Mouse (Mus musculus) embryonic facial prominence, embryonic 15.5 days (tissue): ENCODE results near the gene Hip1. TPM values are rescaled to one million over a fixed set of nuclear protein-coding genes. Genes with fewer than 3 reads are reported as not detected.

Experiments used
- ATAC-seq: fragments of 200-750 bp; cut with Nextera tagmentation; 2 replicates; pipeline ENCODE4 v1.8.0; 2017; ENCODE audit warnings: low read depth, moderate TSS enrichment; ENCODE audit not compliant: insufficient number of reproducible peaks, low FRiP score, low TSS enrichment
- H3K27ac ChIP-seq: fragments of 300-500 bp; sonication (generic); replicated peaks from 2 replicates; pipeline ENCODE4 v1.5.1; 2015; ENCODE audit warnings: mild to moderate bottlenecking, inconsistent platforms
- H3K27me3 ChIP-seq: fragments of 300-500 bp; sonication (generic); 2 replicates; pipeline ENCODE4 v1.6.1; 2015; ENCODE audit warnings: inconsistent platforms
- H3K36me3 ChIP-seq: fragments of 300-500 bp; sonication (generic); 2 replicates; pipeline ENCODE4 v1.6.1; 2015; ENCODE audit warnings: mild to moderate bottlenecking, inconsistent platforms
- H3K4me1 ChIP-seq: fragments of 300-500 bp; sonication (generic); 2 replicates; pipeline ENCODE4 v1.6.1; 2015; ENCODE audit warnings: inconsistent platforms
- H3K4me2 ChIP-seq: fragments of 300-500 bp; sonication (generic); replicated peaks from 2 replicates; pipeline ENCODE4 v1.6.1; 2015; ENCODE audit warnings: mild to moderate bottlenecking, inconsistent platforms
- H3K4me3 ChIP-seq: fragments of 300-500 bp; sonication (generic); replicated peaks from 2 replicates; pipeline ENCODE4 v1.5.1; 2015; ENCODE audit warnings: mild to moderate bottlenecking, inconsistent platforms
- H3K9ac ChIP-seq: fragments of 300-500 bp; sonication (generic); 2 replicates; pipeline ENCODE4 v1.6.1; 2015; ENCODE audit warnings: inconsistent platforms
- H3K9me3 ChIP-seq: fragments of 300-500 bp; sonication (generic); replicated peaks from 2 replicates; pipeline ENCODE4 v1.6.1; 2016; ENCODE audit warnings: inconsistent platforms
- WGBS: fragments of 180-500 bp; shearing (Covaris S2); methylation state at CpG from one replicate; pipeline ENCODE4 v1.1.7; 2015; 5-methylcytosine and 5-hydroxymethylcytosine counted together
- polyA plus RNA-seq: library from polyadenylated mRNA; unstranded; fragments of >200 nt; fragmentation: Nextera tagmentation; extraction: Ambion mirVana; gene quantifications from 2 replicates; pipeline ENCODE4 v1.2.1, GENCODE M21; 2015

The Hip1 gene
- polyA plus RNA-seq = 32.0 and 35.6 TPM in 2 replicates

DNA sequence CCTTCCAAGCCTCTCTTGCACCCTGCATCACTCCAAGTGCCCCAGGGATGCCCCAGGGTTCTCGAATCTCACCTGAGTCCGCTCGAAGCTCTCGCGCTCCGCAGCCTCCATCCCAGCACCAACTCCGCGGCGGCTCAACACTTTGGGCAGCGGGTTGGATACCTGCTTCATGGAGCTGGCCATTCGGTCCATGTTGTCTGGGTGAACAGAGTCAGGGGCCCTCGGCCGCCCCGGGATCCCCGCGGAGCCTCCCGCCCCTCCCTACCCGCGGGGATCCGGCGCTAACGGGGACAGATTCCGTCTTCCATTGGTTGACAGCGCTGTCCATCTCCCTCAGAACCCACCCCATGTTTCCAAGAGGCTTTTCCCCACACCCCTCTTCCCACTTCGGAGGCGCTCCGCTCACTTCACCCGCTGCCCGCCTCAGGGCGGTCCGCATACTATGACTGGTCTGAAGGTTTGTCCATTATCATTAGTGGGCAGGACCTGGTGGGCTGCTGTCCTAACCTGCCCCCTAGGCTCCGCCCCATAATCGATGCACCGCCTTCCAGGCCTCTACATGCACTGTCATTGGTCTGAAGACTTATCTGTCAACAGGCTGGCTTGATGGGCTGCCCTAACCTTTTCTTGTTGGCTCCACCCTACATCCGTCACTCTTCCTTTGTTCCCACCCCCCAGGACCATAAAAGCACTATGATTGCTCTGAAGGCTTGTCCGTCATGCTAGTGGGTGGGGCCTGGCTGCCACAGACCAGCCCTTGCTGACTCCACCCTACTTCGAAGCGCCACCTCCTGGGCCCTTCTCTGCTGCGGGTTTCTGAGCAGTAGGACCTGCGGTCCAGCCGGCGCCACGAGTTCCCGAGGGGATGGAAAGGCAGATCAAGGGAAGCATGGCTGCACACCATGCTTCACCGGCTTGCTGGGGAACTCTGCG, at the start of gene Hip1:
Gene Hip1 (minus strand): TSS at position 256 of the 933 bp plus-strand sequence.
- peak; percentile 98 for ATAC-seq
- no peaks in the 10 kb centered on the region for H3K36me3 ChIP-seq
- no peaks in the 10 kb centered on the region for H3K27me3 ChIP-seq
- peak within 1 kb of the TSS; percentile 71 for H3K27ac ChIP-seq
- peak within 1 kb of the TSS; percentile 55 for H3K9ac ChIP-seq
- peak within 1 kb of the TSS; percentile 75 for H3K4me3 ChIP-seq
- under 1% methylated on average over 46 of the region's 46 CpGs for WGBS
- H3K4me1 ChIP-seq = peaks cover 9% of the 10 kb centered on the region
- H3K4me2 ChIP-seq = peak within 1 kb of the TSS; percentile 88
- H3K9me3 ChIP-seq = no peaks in the 10 kb centered on the region

DNA sequence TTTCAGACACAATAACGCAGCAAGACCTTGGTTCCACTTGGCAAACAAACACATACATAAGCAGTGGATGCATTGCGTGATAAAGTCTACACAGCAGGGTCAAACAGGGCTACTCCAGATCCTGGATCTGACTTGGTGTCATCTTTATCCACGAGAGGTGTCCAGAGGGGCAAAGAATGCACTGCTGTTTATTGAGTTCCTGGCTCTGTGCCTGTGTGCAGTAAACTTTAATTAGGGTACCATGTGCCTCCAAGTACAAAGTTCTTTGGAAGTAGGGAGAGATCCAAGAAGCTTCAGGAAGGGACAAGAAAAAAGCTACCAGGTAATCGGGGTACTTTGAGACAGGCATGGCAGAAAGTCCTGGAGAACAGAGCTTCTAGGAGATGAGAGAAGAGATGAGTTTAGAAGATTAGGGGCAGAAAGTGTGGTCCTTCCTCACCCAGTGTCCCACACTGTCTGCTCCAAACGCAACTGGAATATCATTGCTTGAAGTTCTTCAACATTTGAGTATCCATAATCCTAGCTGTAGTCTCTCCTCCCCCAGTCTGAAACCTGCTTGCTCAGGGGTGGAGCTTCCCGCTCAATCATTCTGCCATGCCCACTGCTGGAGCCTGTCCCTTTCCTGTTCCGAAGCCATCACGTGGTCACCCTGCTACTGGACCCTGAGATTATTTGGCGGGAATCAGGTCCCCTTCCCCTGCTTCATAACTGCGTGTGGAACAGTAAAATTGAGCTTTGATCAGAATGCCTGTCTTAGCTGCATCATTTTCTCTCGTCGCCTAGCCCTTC, 45.3 kb upstream of the Hip1 start:
- no peaks in the 10 kb centered on the region for H3K9me3 ChIP-seq
- ATAC-seq = no peak
- no peaks in the 10 kb centered on the region for H3K27me3 ChIP-seq
- H3K4me2 ChIP-seq = no peak overlapping the region
- no peaks in the 10 kb centered on the region for H3K4me1 ChIP-seq
- no peak overlapping the region for H3K27ac ChIP-seq
- H3K4me3 ChIP-seq = no peak overlapping the region
- 77% methylated on average over 12 of the region's 12 CpGs for whole genome bisulfite sequencing
- H3K36me3 ChIP-seq = no peaks in the 10 kb centered on the region
- no peak overlapping the region for H3K9ac ChIP-seq

DNA sequence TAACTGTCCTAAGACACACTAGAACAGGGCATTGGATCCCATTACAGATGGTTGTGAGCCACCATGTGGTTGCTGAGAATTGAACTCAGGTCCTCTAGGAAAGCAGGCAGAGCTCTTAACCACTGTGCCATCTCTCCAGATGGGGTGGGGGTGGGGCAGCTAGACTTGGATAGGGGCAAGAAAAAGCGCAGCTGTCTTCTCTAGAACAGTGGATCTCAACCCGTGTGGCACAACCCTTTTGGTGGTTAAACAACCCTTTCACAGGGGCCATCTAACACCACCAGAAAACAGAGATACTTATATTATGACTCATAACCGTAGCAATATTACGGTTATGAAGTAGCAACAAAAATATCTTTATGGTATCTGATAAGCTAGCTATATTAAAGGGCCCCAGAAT, 42.8 kb upstream of the Hip1 start:
- no peaks in the 10 kb centered on the region for H3K36me3 ChIP-seq
- WGBS = 82% methylated on average over 4 of the region's 4 CpGs

DNA sequence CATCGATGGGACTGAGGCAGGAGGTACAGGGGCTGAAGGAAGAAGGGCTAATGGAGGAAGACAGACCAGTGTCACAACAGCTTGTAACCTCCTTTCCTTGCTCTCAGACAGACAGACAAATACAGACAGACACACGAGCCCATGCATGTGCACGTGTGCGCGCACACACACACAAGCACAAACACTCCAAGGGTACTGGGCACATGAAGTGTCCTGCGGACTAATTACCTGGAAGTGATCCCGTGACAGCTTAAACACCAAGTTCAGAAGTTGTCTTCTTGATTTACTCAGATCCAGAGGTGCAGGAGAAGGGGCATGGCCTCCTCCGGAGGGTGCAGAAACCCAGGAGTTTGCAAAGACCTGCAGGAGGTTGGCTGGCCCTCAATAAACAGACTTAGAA, 40.8 kb upstream of the Hip1 start:
- H3K27me3 ChIP-seq = no peaks in the 10 kb centered on the region
- no peaks in the 10 kb centered on the region for H3K9me3 ChIP-seq
- no peak overlapping the region for H3K9ac ChIP-seq
- H3K4me3 ChIP-seq = no peak overlapping the region
- 85% methylated on average over 8 of the region's 8 CpGs for WGBS
- no peak for ATAC-seq
- H3K27ac ChIP-seq = no peak overlapping the region
- H3K36me3 ChIP-seq = no peaks in the 10 kb centered on the region
- no peak overlapping the region for H3K4me2 ChIP-seq
- no peaks in the 10 kb centered on the region for H3K4me1 ChIP-seq

More for the DNA sequence above, 42.8 kb upstream of the Hip1 start:
- Histone ChIP-seq H3K9me3 (no peaks in the 10 kb centered on the region), H3K4me1 (no peaks in the 10 kb centered on the region), H3K9ac (no peak overlapping the region), H3K27ac (no peak overlapping the region), H3K27me3 (no peaks in the 10 kb centered on the region), H3K4me2 (no peak overlapping the region), H3K4me3 (no peak overlapping the region)
- ATAC-seq = no peak

- H3K27me3 ChIP-seq = no peaks in the 10 kb centered on the region
- 83% methylated on average over 4 of the region's 4 CpGs for WGBS
- no peaks in the 10 kb centered on the region for H3K9me3 ChIP-seq
- no peaks in the 10 kb centered on the region for H3K36me3 ChIP-seq
- H3K4me3 ChIP-seq = no peak overlapping the region
- ATAC-seq = no peak
- no peak overlapping the region for H3K4me2 ChIP-seq
- H3K4me1 ChIP-seq = no peaks in the 10 kb centered on the region
- no peak overlapping the region for H3K27ac ChIP-seq
- H3K9ac ChIP-seq = no peak overlapping the region
Observed at GRCm38 (mm10) chr5:135582330-135582729, 37.4 kb upstream of the Hip1 start.

DNA sequence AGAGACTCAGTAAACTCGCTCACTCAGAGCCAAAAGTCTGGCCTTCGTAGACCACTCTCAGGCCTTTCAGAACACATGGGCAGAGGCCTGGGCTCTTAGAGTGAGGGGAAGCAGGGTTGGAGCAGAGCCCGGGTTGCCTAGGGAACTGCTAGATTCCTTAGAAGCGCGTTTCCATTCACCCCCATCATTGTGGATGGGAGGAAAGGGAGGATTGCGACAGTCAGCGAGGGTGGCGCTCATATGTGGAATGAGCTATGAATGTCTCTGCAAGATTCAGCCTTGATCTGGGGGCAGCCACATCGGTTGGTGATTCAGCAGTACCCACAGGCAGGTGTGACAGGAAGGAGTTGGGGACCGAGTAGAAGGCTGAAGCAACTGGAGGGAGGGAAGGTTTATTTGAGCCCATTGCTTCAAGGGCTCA, 34.4 kb upstream of the Hip1 start:
- no peak overlapping the region for H3K27ac ChIP-seq
- no peaks in the 10 kb centered on the region for H3K4me1 ChIP-seq
- H3K27me3 ChIP-seq = no peaks in the 10 kb centered on the region
- ATAC-seq = no peak
- no peak overlapping the region for H3K4me2 ChIP-seq
- no peak overlapping the region for H3K9ac ChIP-seq
- no peaks in the 10 kb centered on the region for H3K9me3 ChIP-seq
- WGBS = 87% methylated on average over 10 of the region's 10 CpGs
- H3K36me3 ChIP-seq = no peaks in the 10 kb centered on the region
- no peak overlapping the region for H3K4me3 ChIP-seq

DNA sequence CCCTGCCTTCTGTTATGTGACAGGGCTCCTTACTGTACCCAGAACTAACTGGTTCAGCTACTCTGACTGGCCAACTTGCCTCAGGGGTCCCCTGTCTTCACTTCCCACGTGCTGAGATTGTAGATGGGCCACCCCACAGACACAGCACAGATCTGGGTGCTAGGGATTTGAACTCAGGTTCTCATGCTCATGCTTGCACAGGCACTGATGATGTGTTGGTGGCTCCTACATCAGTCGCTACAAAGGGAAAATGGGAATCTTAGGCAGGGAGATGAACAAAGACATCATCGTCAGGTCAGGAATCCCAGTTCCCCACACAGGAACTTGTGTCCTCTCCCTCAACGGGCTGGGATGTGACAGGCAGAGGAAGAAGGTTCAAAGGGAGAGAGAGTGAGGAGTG, 31.1 kb upstream of the Hip1 start:
- H3K4me2 ChIP-seq = no peak overlapping the region

GRCm38 (mm10) chr5:135573006-135573405, 28.1 kb upstream of the Hip1 start, which contains the start of gene Ccl24:
TSS of gene Ccl24 (minus strand) at chr5:135573049.
- Histone ChIP-seq H3K9ac (no peak within 1 kb of the TSS), H3K4me1 (no peaks in the 10 kb centered on the region), H3K4me3 (no peak within 1 kb of the TSS), H3K4me2 (no peak within 1 kb of the TSS), H3K36me3 (no peaks in the 10 kb centered on the region), H3K27me3 (no peaks in the 10 kb centered on the region), H3K9me3 (no peaks in the 10 kb centered on the region), H3K27ac (no peak within 1 kb of the TSS)
- WGBS = 88% methylated on average over 6 of the region's 6 CpGs
- ATAC-seq = no peak

More for the DNA sequence above, 31.1 kb upstream of the Hip1 start:
- no peaks in the 10 kb centered on the region for H3K9me3 ChIP-seq
- no peaks in the 10 kb centered on the region for H3K27me3 ChIP-seq
- no peaks in the 10 kb centered on the region for H3K4me1 ChIP-seq
- H3K27ac ChIP-seq = no peak overlapping the region
- no peak overlapping the region for H3K4me3 ChIP-seq
- H3K9ac ChIP-seq = no peak overlapping the region
- no peaks in the 10 kb centered on the region for H3K36me3 ChIP-seq
- WGBS = 48% methylated on average over 4 of the region's 4 CpGs
- no peak for ATAC-seq

DNA sequence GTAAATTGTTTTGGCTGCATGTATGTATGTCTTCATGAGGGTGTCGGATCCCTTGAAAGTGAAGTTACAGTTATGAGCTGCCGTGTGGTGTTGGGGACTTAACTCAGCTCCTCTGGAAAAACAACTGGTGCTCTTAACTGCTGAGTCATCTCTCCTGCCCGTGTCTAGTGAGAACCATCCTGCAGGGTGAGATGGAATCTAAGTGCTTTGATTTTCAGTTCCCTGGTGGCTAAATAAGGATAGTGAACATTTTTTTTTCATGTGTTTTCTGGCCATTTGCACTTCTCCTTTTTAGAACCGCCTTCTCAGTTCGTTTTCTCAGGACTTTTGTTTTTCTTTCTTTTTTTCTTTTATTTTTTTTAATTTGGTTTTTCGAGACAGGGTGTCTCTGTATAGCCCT, 23.8 kb upstream of the Hip1 start:
- Histone ChIP-seq H3K36me3 (no peaks in the 10 kb centered on the region), H3K4me1 (no peaks in the 10 kb centered on the region), H3K9me3 (no peaks in the 10 kb centered on the region), H3K9ac (no peak overlapping the region), H3K4me3 (no peak overlapping the region), H3K4me2 (no peak overlapping the region), H3K27ac (no peak overlapping the region), H3K27me3 (no peaks in the 10 kb centered on the region)
- ATAC-seq = no peak
- WGBS = 58% methylated on average over 6 of the region's 6 CpGs

DNA sequence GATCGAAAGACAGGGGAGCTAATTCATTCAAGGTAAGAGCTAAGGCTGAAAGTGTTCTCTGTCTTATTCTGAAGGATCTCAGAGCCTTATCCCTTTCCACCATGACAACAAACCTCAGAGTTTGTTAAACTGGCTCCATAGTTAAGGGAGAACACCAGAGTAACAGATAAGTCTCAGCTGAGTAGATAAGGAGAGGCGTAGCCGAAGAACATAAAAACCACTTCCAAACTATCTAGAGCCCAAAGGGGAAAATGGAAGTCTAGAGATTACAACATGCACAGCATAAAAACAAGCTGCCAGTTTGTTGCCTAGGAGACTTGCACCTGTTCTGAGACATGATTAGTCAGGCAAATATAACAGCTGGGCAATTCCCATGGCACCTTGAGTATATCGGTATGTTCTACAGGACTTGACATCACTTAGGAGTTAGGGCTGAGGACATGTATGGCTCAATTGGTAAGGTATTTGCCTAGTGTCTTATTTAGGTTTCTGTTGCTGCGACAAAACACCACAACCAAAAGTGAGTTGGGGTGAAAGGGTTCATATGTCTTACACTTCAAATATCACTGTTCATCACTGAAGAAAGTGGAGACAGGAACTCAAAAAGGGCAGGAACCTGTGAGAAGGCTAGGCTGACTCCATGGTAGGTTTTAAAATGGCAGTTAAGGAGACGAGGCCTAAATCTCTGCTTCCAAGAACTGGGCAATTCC, 22.8 kb upstream of the Hip1 start:
- no peaks in the 10 kb centered on the region for H3K9me3 ChIP-seq
- WGBS = 84% methylated on average over 6 of the region's 6 CpGs

DNA sequence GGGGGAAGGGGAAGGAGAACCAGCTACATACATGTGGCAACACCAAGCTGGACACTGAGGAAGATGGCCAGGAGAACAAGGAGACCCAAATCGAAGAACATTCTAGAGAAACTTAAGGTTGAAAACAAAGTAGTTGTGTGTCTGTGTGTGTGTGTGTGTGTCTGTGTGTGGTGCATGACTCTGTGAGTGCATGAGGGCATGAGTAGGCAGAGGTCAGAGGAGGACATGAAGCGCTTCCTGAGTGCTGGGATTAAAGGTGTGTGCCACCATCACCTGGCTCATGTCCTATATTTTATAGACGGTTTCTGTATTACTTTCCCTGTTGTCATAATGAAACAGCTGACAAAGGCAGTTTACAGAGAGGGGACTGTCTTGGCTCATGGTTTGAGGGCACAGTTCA, 18.5 kb upstream of the Hip1 start, which contains the start of gene Ccl26:
Gene Ccl26 (minus strand): TSS at position 101 of the 400 bp plus-strand sequence.
- no peak for ATAC-seq
- 88% methylated on average over 3 of the region's 3 CpGs for WGBS
- H3K9ac ChIP-seq = no peak within 1 kb of the TSS

More for the DNA sequence above, 22.8 kb upstream of the Hip1 start:
- no peak for ATAC-seq
- no peak overlapping the region for H3K9ac ChIP-seq
- H3K4me3 ChIP-seq = no peak overlapping the region
- H3K27me3 ChIP-seq = no peaks in the 10 kb centered on the region
- no peak overlapping the region for H3K4me2 ChIP-seq
- H3K36me3 ChIP-seq = no peaks in the 10 kb centered on the region
- no peaks in the 10 kb centered on the region for H3K4me1 ChIP-seq
- H3K27ac ChIP-seq = no peak overlapping the region

More for the DNA sequence above, 18.5 kb upstream of the Hip1 start, which contains the start of gene Ccl26:
- H3K27me3 ChIP-seq = no peaks in the 10 kb centered on the region
- no peaks in the 10 kb centered on the region for H3K4me1 ChIP-seq
- no peak within 1 kb of the TSS for H3K4me2 ChIP-seq
- H3K27ac ChIP-seq = no peak within 1 kb of the TSS
- no peak within 1 kb of the TSS for H3K4me3 ChIP-seq
- no peaks in the 10 kb centered on the region for H3K9me3 ChIP-seq
- H3K36me3 ChIP-seq = no peaks in the 10 kb centered on the region
